Mouse (Mus musculus) urinary bladder, adult 18-20 months (tissue): Measurements from ENCODE around the gene Glt1d1.

Experiments used
- DNase-seq, 2 experiments: peaks; one replicate each; pipeline ENCODE4 v3.0.0; 2022; ENCODE audit warnings: low spot score in 2 of 2, mixed read lengths in 2 of 2

Gene Glt1d1

GRCm38 (mm10) chr5:127631671-127632070 lies 391 bp upstream of the Glt1d1 start:
- no peak for DNase-seq

- DNase-seq: no peak
Observed at GRCm38 (mm10) chr5:127633188-127633587, 1.1 kb downstream of the Glt1d1 start.

GRCm38 (mm10) chr5:127633666-127634065 lies 1.6 kb downstream of the Glt1d1 start:
- no peak for DNase-seq

- DNase-seq: no peak
Observed at GRCm38 (mm10) chr5:127637622-127638021, 5.6 kb downstream of the Glt1d1 start.

- DNase-seq: no peak
Observed at GRCm38 (mm10) chr5:127638177-127638576, 6.1 kb downstream of the Glt1d1 start.

- DNase-seq: no peak
Observed at GRCm38 (mm10) chr5:127639067-127639605, 7.1 kb downstream of the Glt1d1 start.

- DNase-seq: no peak
Observed at GRCm38 (mm10) chr5:127639635-127640034, 7.6 kb downstream of the Glt1d1 start.

- no peak for DNase-seq
Observed at GRCm38 (mm10) chr5:127640359-127640758, 8.3 kb downstream of the Glt1d1 start.

GRCm38 (mm10) chr5:127641185-127641958 lies 9.3 kb downstream of the Glt1d1 start:
- DNase-seq: no peak

GRCm38 (mm10) chr5:127648046-127648445 lies 16.0 kb downstream of the Glt1d1 start:
- DNase-seq: no peak

GRCm38 (mm10) chr5:127649077-127649476 lies 17.0 kb downstream of the Glt1d1 start:
- no peak for DNase-seq

- DNase-seq: no peak
Observed at GRCm38 (mm10) chr5:127658257-127658656, 26.2 kb downstream of the Glt1d1 start.

GRCm38 (mm10) chr5:127659312-127659711 lies 27.2 kb downstream of the Glt1d1 start:
- DNase-seq: no peak

- no peak for DNase-seq
Observed at GRCm38 (mm10) chr5:127660267-127660666, 28.2 kb downstream of the Glt1d1 start.

GRCm38 (mm10) chr5:127660979-127661378 lies 28.9 kb downstream of the Glt1d1 start:
- no peak for DNase-seq

GRCm38 (mm10) chr5:127673913-127674312 lies 41.9 kb downstream of the Glt1d1 start:
- DNase-seq: no peak

GRCm38 (mm10) chr5:127677561-127677960 lies 45.5 kb downstream of the Glt1d1 start:
- DNase-seq: no peak

GRCm38 (mm10) chr5:127678501-127678900 lies 46.4 kb downstream of the Glt1d1 start:
- DNase-seq: no peak

GRCm38 (mm10) chr5:127688568-127689170 lies 56.6 kb downstream of the Glt1d1 start:
- no peak for DNase-seq

- DNase-seq: no peak
Observed at GRCm38 (mm10) chr5:127691085-127691484, 59.0 kb downstream of the Glt1d1 start.

- no peak for DNase-seq
Observed at GRCm38 (mm10) chr5:127691581-127691980, 59.5 kb downstream of the Glt1d1 start.

- no peak for DNase-seq
Observed at GRCm38 (mm10) chr5:127695898-127696297, 63.8 kb downstream of the Glt1d1 start.

GRCm38 (mm10) chr5:127696602-127697001 lies 64.5 kb downstream of the Glt1d1 start:
- DNase-seq: no peak
